Mouse (Mus musculus): ENCODE data around the gene Nsun4. TPM values are rescaled to one million over a fixed set of nuclear protein-coding genes. Genes with fewer than 3 reads are reported as not detected.

Gene Nsun4
- polyA plus RNA-seq, 1 experiment from 2014 or later, result 16.9 TPM

GRCm38 (mm10) chr4:116075631-116076368 lies 22.1 kb upstream of the Nsun4 start:
- Histone ChIP-seq H3K4me1 (ENCODE audit: control insufficient read depth, insufficient read depth, low read length) (peaks cover 14% of the 10 kb centered on the region), H3K9ac (ENCODE audit: low read length) (peak overlapping the region; percentile 98), H3K4me2 (ENCODE audit: low read depth, severe bottlenecking) (peak overlapping the region; percentile 57), H3K27ac (replicated peaks; ENCODE audit: low read depth, low read length) (peak overlapping the region; percentile 98), H3K9me3 (ENCODE audit: control insufficient read depth, low read length) (no peaks in the 10 kb centered on the region), H3K4me3 (ENCODE audit: low read depth, low read length) (peak overlapping the region; percentile 99), H3K36me3 (ENCODE audit: control insufficient read depth, insufficient read depth, low read length) (peaks cover 7% of the 10 kb centered on the region), H3K27me3 (ENCODE audit: control insufficient read depth, insufficient read depth, low read length) (no peaks in the 10 kb centered on the region)
- peak; percentile 84 for DNase-seq (ENCODE audit: low spot score)
- peak; percentile 81 for ATAC-seq (ENCODE audit: insufficient number of reproducible peaks, low FRiP score, low TSS enrichment, low read depth)
- under 1% methylated on average over 64 of the region's 77 CpGs for WGBS

- H3K9me3 ChIP-seq (ENCODE audit: control insufficient read depth, low read length), result no peaks in the 10 kb centered on the region
- DNase-seq (ENCODE audit: low spot score) (peak; percentile 96), ATAC-seq (ENCODE audit: insufficient number of reproducible peaks, low FRiP score, low TSS enrichment, low read depth) (peak; percentile 94)
- WGBS, result under 1% methylated on average over 52 of the region's 55 CpGs
- peaks cover 14% of the 10 kb centered on the region for H3K4me1 ChIP-seq (ENCODE audit: control insufficient read depth, insufficient read depth, low read length)
- no peaks in the 10 kb centered on the region for H3K27me3 ChIP-seq (ENCODE audit: control insufficient read depth, insufficient read depth, low read length)
- 0 out of 2 replicates have a peak, but pooled peaks cover 2% of the 10 kb centered on the region for H3K36me3 ChIP-seq (ENCODE audit: control insufficient read depth, insufficient read depth, low read length)
- H3K4me3 ChIP-seq (ENCODE audit: low read depth, low read length), result peak within 1 kb of the TSS; percentile 99
- H3K9ac ChIP-seq (ENCODE audit: low read length), result peak within 1 kb of the TSS; percentile 98
- peak within 1 kb of the TSS; percentile 98 for H3K27ac ChIP-seq (replicated peaks; ENCODE audit: low read depth, low read length)
- H3K4me2 ChIP-seq (ENCODE audit: low read depth, severe bottlenecking), result peak within 1 kb of the TSS; percentile 57
These were observed 21.4 kb upstream of the Nsun4 start, which contains the start of the genes Uqcrh and Lrrc41 for GRCm38 (mm10) chr4:116074861-116075620. Gene Uqcrh (minus strand): TSS chr4:116075071. Gene Lrrc41 (plus strand): TSS chr4:116075269.

GRCm38 (mm10) chr4:116074145-116074675 lies 20.5 kb upstream of the Nsun4 start:
- H3K4me2 ChIP-seq (ENCODE audit: low read depth, severe bottlenecking), result peak overlapping the region; percentile 45
- H3K27me3 ChIP-seq (ENCODE audit: control insufficient read depth, insufficient read depth, low read length), result no peaks in the 10 kb centered on the region
- H3K9ac ChIP-seq (ENCODE audit: low read length), result peak overlapping the region; percentile 98
- no peaks in the 10 kb centered on the region for H3K9me3 ChIP-seq (ENCODE audit: control insufficient read depth, low read length)
- ATAC-seq (ENCODE audit: insufficient number of reproducible peaks, low FRiP score, low TSS enrichment, low read depth), result no peak
- WGBS, result 2% methylated on average over 8 of the region's 8 CpGs
- H3K4me1 ChIP-seq (ENCODE audit: control insufficient read depth, insufficient read depth, low read length), result peaks cover 14% of the 10 kb centered on the region
- H3K4me3 ChIP-seq (ENCODE audit: low read depth, low read length), result peak overlapping the region; percentile 99
- H3K36me3 ChIP-seq (ENCODE audit: control insufficient read depth, insufficient read depth, low read length), result peaks cover 4% of the 10 kb centered on the region; the same call in 1 of the 2 replicates
- no peak overlapping the region for H3K27ac ChIP-seq (replicated peaks; ENCODE audit: low read depth, low read length)
- no peak for DNase-seq (ENCODE audit: low spot score)

DNA sequence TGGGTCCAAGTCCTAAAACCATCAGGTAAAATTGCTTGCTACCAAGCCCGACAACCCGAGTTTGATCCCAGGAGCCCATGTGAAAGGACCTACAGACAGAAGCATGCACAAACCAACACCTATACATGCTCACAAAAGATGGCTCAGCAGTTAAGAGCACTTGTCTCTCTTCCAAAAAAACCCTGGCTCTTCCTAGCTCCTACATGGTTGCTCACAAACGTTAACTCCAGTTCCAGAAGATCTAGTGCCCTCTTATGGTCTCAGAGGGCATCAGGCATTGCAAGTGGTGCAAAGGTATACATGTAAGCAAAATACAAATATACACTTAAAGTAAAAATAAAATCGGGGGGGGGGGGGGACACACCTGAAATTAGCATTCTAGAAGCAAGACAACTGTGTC lies 19.5 kb upstream of the Nsun4 start:
- Histone ChIP-seq H3K4me3 (ENCODE audit: low read depth, low read length) (no peak overlapping the region), H3K9ac (ENCODE audit: low read length) (no peak overlapping the region), H3K27ac (replicated peaks; ENCODE audit: low read depth, low read length) (no peak overlapping the region), H3K4me2 (ENCODE audit: low read depth, severe bottlenecking) (no peak overlapping the region), H3K4me1 (ENCODE audit: control insufficient read depth, insufficient read depth, low read length) (peaks cover 14% of the 10 kb centered on the region), H3K27me3 (ENCODE audit: control insufficient read depth, insufficient read depth, low read length) (no peaks in the 10 kb centered on the region), H3K36me3 (ENCODE audit: control insufficient read depth, insufficient read depth, low read length) (peaks cover 10% of the 10 kb centered on the region), H3K9me3 (ENCODE audit: control insufficient read depth, low read length) (no peaks in the 10 kb centered on the region)
- 62% methylated on average over 4 of the region's 4 CpGs for WGBS
- no peak for DNase-seq (ENCODE audit: low spot score)
- ATAC-seq (ENCODE audit: insufficient number of reproducible peaks, low FRiP score, low TSS enrichment, low read depth), result no peak

- H3K9me3 ChIP-seq (ENCODE audit: control insufficient read depth, low read length), result no peaks in the 10 kb centered on the region
- H3K9ac ChIP-seq (ENCODE audit: low read length), result no peak overlapping the region
- no peak for DNase-seq (ENCODE audit: low spot score)
- peaks cover 7% of the 10 kb centered on the region for H3K36me3 ChIP-seq (ENCODE audit: control insufficient read depth, insufficient read depth, low read length)
- no peak overlapping the region for H3K4me3 ChIP-seq (ENCODE audit: low read depth, low read length)
- 83% methylated on average over 6 of the region's 6 CpGs for WGBS
- H3K4me1 ChIP-seq (ENCODE audit: control insufficient read depth, insufficient read depth, low read length), result peaks cover 5% of the 10 kb centered on the region; the same call in 1 of the 2 replicates
- no peak overlapping the region for H3K27ac ChIP-seq (replicated peaks; ENCODE audit: low read depth, low read length)
- no peak for ATAC-seq (ENCODE audit: insufficient number of reproducible peaks, low FRiP score, low TSS enrichment, low read depth)
- no peak overlapping the region for H3K4me2 ChIP-seq (ENCODE audit: low read depth, severe bottlenecking)
- no peaks in the 10 kb centered on the region for H3K27me3 ChIP-seq (ENCODE audit: control insufficient read depth, insufficient read depth, low read length)
These were observed 16.4 kb upstream of the Nsun4 start for GRCm38 (mm10) chr4:116070116-116070515.

GRCm38 (mm10) chr4:116063855-116064254 lies 10.2 kb upstream of the Nsun4 start:
- ATAC-seq (ENCODE audit: insufficient number of reproducible peaks, low FRiP score, low TSS enrichment, low read depth), result no peak
- Histone ChIP-seq H3K27me3 (ENCODE audit: control insufficient read depth, insufficient read depth, low read length) (no peaks in the 10 kb centered on the region), H3K4me1 (ENCODE audit: control insufficient read depth, insufficient read depth, low read length) (no peaks in the 10 kb centered on the region), H3K4me3 (ENCODE audit: low read depth, low read length) (no peak overlapping the region), H3K27ac (replicated peaks; ENCODE audit: low read depth, low read length) (no peak overlapping the region), H3K9me3 (ENCODE audit: control insufficient read depth, low read length) (no peaks in the 10 kb centered on the region), H3K36me3 (ENCODE audit: control insufficient read depth, insufficient read depth, low read length) (peaks cover 6% of the 10 kb centered on the region), H3K9ac (ENCODE audit: low read length) (no peak overlapping the region), H3K4me2 (ENCODE audit: low read depth, severe bottlenecking) (no peak overlapping the region)
- WGBS, result 64% methylated on average over 1 of the region's 1 CpGs
- no peak for DNase-seq (ENCODE audit: low spot score)

GRCm38 (mm10) chr4:116059012-116059726 lies 5.5 kb upstream of the Nsun4 start:
- no peaks in the 10 kb centered on the region for H3K9me3 ChIP-seq (ENCODE audit: control insufficient read depth, low read length)
- no peak for ATAC-seq (ENCODE audit: insufficient number of reproducible peaks, low FRiP score, low TSS enrichment, low read depth)
- no peaks in the 10 kb centered on the region for H3K4me1 ChIP-seq (ENCODE audit: control insufficient read depth, insufficient read depth, low read length)
- DNase-seq (ENCODE audit: low spot score), result no peak
- H3K27ac ChIP-seq (replicated peaks; ENCODE audit: low read depth, low read length), result no peak overlapping the region
- no peak overlapping the region for H3K4me2 ChIP-seq (ENCODE audit: low read depth, severe bottlenecking)
- H3K36me3 ChIP-seq (ENCODE audit: control insufficient read depth, insufficient read depth, low read length), result no peaks in the 10 kb centered on the region
- no peak overlapping the region for H3K4me3 ChIP-seq (ENCODE audit: low read depth, low read length)
- H3K27me3 ChIP-seq (ENCODE audit: control insufficient read depth, insufficient read depth, low read length), result no peaks in the 10 kb centered on the region
- H3K9ac ChIP-seq (ENCODE audit: low read length), result no peak overlapping the region
- WGBS, result 81% methylated on average over 5 of the region's 5 CpGs

DNA sequence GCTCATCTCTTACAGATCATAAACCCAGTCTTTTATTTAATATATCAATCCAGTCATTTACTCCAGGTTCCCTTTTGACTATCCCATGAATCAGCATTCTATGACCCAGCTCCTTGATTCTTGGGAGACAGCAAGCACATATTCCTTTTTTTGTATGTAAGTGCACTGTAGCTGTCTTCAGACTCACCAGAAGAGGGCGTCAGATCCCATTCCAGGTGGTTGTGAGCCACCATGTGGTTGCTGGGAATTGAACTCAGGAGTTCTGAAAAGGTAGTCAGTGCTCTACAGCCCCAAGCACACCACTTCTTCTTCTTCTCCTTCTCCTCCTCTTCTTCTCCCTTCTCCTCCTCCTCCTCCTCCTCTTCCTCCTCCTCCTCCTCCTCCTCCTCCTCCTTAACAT lies 3.9 kb upstream of the Nsun4 start:
- 0% methylated on average over 1 of the region's 1 CpGs for WGBS
- no peaks in the 10 kb centered on the region for H3K36me3 ChIP-seq (ENCODE audit: control insufficient read depth, insufficient read depth, low read length)

More for the DNA sequence above, 3.9 kb upstream of the Nsun4 start:
- no peak for ATAC-seq (ENCODE audit: insufficient number of reproducible peaks, low FRiP score, low TSS enrichment, low read depth)
- no peak for DNase-seq (ENCODE audit: low spot score)
- Histone ChIP-seq H3K9me3 (ENCODE audit: control insufficient read depth, low read length) (no peaks in the 10 kb centered on the region), H3K4me1 (ENCODE audit: control insufficient read depth, insufficient read depth, low read length) (peaks cover 5% of the 10 kb centered on the region; the same call in 1 of the 2 replicates), H3K27me3 (ENCODE audit: control insufficient read depth, insufficient read depth, low read length) (no peaks in the 10 kb centered on the region), H3K27ac (replicated peaks; ENCODE audit: low read depth, low read length) (no peak overlapping the region), H3K4me3 (ENCODE audit: low read depth, low read length) (no peak overlapping the region), H3K9ac (ENCODE audit: low read length) (no peak overlapping the region), H3K4me2 (ENCODE audit: low read depth, severe bottlenecking) (no peak overlapping the region)
